24 mouse cellular contexts compared by ENCODE assay signal in the genomic region with DNA sequence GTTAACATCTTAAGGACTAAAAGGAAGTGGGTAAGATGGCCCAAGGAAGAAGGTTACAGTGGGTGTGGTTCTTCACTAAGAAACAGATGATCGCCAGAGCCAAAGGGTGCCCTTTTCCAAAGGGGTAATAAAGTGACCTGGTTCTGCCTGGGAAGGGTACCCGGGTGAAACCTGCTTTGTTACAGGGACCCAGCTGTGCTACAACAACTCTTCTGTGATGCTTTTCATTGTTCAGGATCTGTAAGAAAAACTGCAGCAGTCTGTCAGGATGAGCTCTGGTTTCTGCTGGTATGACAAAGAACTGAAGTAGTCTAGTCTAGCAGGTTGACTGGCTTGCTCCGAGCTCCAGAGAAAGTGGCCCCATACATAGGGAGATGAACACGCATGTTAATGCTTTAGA. TPM values are rescaled to one million over a fixed set of nuclear protein-coding genes. Genes with fewer than 3 reads are reported as not detected.
DNase-seq lines count a peak whose midpoint lies in the region; ATAC-seq and TF ChIP-seq lines count a peak whose summit lies in the region.
"Had no signal": no experiment of that assay in that cellular context is flagged by ENCODE, and none has a peak within 500 bp of the region (broad histone marks: within the 10 kb centered on the region; RNA-seq: fewer than 3 reads in every experiment).

No protein-coding gene starts in this region.

- TF ChIP-seq CTCF in layer of hippocampus, adult 2 months (conservative IDR thresholded peaks at IDR 0.05), result no peak
- TF ChIP-seq CTCF in CH12.LX (conservative IDR thresholded peaks at IDR 0.05 in 1 of 2, IDR thresholded peaks at IDR 0.05 in 1 of 2; ENCODE audit: low read depth in 2 of 2, low read length in 2 of 2), result no peak
- TF ChIP-seq CTCF in lung, adult 2 months (IDR thresholded peaks at IDR 0.05; ENCODE audit: insufficient read depth, low read length), result no peak

- in situ Hi-C loops in CH12.LX (cut with MboI; ENCODE audit: low pct_ligation_motif_present, low pct_unique_long_range_greater_than_20kb, low sequenced_read_pairs), result no loop called here

- H3K27ac ChIP-seq in embryonic facial prominence, embryonic 15.5 days (replicated peaks), result peak overlapping the region; percentile 17; the same call in 1 of the 2 replicates
- H3K27ac ChIP-seq in embryonic facial prominence, embryonic 10.5 days (replicated peaks), result no peak overlapping the region
- peak overlapping the region; percentile 43; the same call in 1 of the 2 replicates for H3K27ac ChIP-seq in layer of hippocampus, adult 2 months
- peak overlapping the region; percentile 7; the same call in 1 of the 2 replicates for H3K27ac ChIP-seq in CH12.LX (ENCODE audit: insufficient read depth, low read depth)
- no peak overlapping the region for H3K27ac ChIP-seq in midbrain, embryonic 13.5 days
- H3K27ac ChIP-seq: forebrain, embryonic 10.5 days; gastrocnemius, adult 2 months; heart, embryonic 13.5 days; hindbrain, embryonic 14.5 days; kidney, postnatal 0 days; lung, embryonic 15.5 days; stomach, postnatal 0 days had no signal

- H3K4me3 ChIP-seq in embryonic facial prominence, embryonic 15.5 days (replicated peaks), result no peak overlapping the region
- H3K4me3 ChIP-seq in embryonic facial prominence, embryonic 10.5 days, result no peak overlapping the region
- no peak overlapping the region for H3K4me3 ChIP-seq in layer of hippocampus, adult 2 months
- no peak overlapping the region for H3K4me3 ChIP-seq in CH12.LX (replicated peaks in 1 of 3; ENCODE audit: low read depth in 2 of 3, low read length in 2 of 3, poor library complexity in 1 of 3)
- H3K4me3 ChIP-seq in midbrain, embryonic 13.5 days (replicated peaks), result no peak overlapping the region
- no peak overlapping the region for H3K4me3 ChIP-seq in lung, adult 2 months (replicated peaks; ENCODE audit: extremely low read depth, low read depth, low read length)
- H3K4me3 ChIP-seq: forebrain, embryonic 10.5 days; gastrocnemius, adult 2 months; heart, embryonic 13.5 days; lung, embryonic 15.5 days; myocyte had no signal

- TF ChIP-seq POLR2A in CH12.LX (IDR thresholded peaks at IDR 0.05; ENCODE audit: low read depth, low read length), result no peak
- no peak for TF ChIP-seq POLR2A in lung, adult 2 months (IDR thresholded peaks at IDR 0.05; ENCODE audit: borderline replicate concordance, extremely low read depth, low read depth, low read length)

- TF ChIP-seq RAD21 in CH12.LX (IDR thresholded peaks at IDR 0.05; ENCODE audit: low read depth, low read length), result no peak

- no peak for TF ChIP-seq EP300 in CH12.LX (IDR thresholded peaks at IDR 0.05; ENCODE audit: low read length)

- WGBS in embryonic facial prominence, embryonic 15.5 days, result 71% methylated on average over 4 of the region's 4 CpGs
- WGBS in embryonic facial prominence, embryonic 10.5 days, result 81% methylated on average over 4 of the region's 4 CpGs
- 69% methylated on average over 4 of the region's 4 CpGs for WGBS in midbrain, embryonic 13.5 days
- WGBS in lung, adult 2 months, result 51% methylated on average over 4 of the region's 4 CpGs

- H3K36me3 ChIP-seq in embryonic facial prominence, embryonic 15.5 days, result peaks cover 50% of the 10 kb centered on the region
- H3K36me3 ChIP-seq in embryonic facial prominence, embryonic 10.5 days (replicated peaks), result peaks cover 83% of the 10 kb centered on the region
- peaks cover 43 to 73% of the 10 kb centered on the region in 2 experiments for H3K36me3 ChIP-seq in CH12.LX (replicated peaks in 1 of 2; ENCODE audit: control insufficient read depth in 1 of 2, insufficient read depth in 1 of 2, low read length in 1 of 2)
- peaks cover 69% of the 10 kb centered on the region for H3K36me3 ChIP-seq in midbrain, embryonic 13.5 days

- ATAC-seq in embryonic facial prominence, embryonic 15.5 days (ENCODE audit: insufficient number of reproducible peaks, low FRiP score, low TSS enrichment, low read depth), result no peak
- no peak for ATAC-seq in midbrain, embryonic 13.5 days
- ATAC-seq: inflammation-experienced regulatory T-cells, adult 6 months had no signal

- H3K9me3 ChIP-seq in embryonic facial prominence, embryonic 15.5 days (replicated peaks), result no peaks in the 10 kb centered on the region
- H3K9me3 ChIP-seq in embryonic facial prominence, embryonic 10.5 days, result no peaks in the 10 kb centered on the region
- H3K9me3 ChIP-seq in CH12.LX (replicated peaks; ENCODE audit: low read length), result no peaks in the 10 kb centered on the region
- H3K9me3 ChIP-seq in midbrain, embryonic 13.5 days, result no peaks in the 10 kb centered on the region
- H3K9me3 ChIP-seq: forebrain, embryonic 10.5 days; heart, embryonic 13.5 days; lung, embryonic 15.5 days had no signal

- no peaks in the 10 kb centered on the region for H3K27me3 ChIP-seq in embryonic facial prominence, embryonic 15.5 days
- no peaks in the 10 kb centered on the region for H3K27me3 ChIP-seq in embryonic facial prominence, embryonic 10.5 days (replicated peaks; ENCODE audit: low read depth, poor library complexity, severe bottlenecking)
- no peaks in the 10 kb centered on the region for H3K27me3 ChIP-seq in CH12.LX (replicated peaks)
- H3K27me3 ChIP-seq in midbrain, embryonic 13.5 days, result no peaks in the 10 kb centered on the region
- H3K27me3 ChIP-seq: heart, embryonic 13.5 days; lung, embryonic 15.5 days had no signal

- H3K4me1 ChIP-seq in embryonic facial prominence, embryonic 15.5 days, result peaks cover 42% of the 10 kb centered on the region
- H3K4me1 ChIP-seq in embryonic facial prominence, embryonic 10.5 days, result peaks cover 47% of the 10 kb centered on the region
- peaks cover 20 to 50% of the 10 kb centered on the region in 2 experiments; a peak in 3 of 4 replicates for H3K4me1 ChIP-seq in CH12.LX (ENCODE audit: control insufficient read depth in 1 of 2, insufficient read depth in 2 of 2)
- peaks cover 50% of the 10 kb centered on the region for H3K4me1 ChIP-seq in midbrain, embryonic 13.5 days (replicated peaks)
- peaks cover 9% of the 10 kb centered on the region for H3K4me1 ChIP-seq in lung, adult 2 months (ENCODE audit: control insufficient read depth, insufficient read depth, low read length)

- peaks cover 36% of the 10 kb centered on the region for H3K79me2 ChIP-seq in CH12.LX (replicated peaks; ENCODE audit: control insufficient read depth, extremely low read depth, insufficient read depth, poor library complexity, severe bottlenecking)

- no peak for DNase-seq in embryonic facial prominence, embryonic 10.5 days (ENCODE audit: low spot score)
- DNase-seq in layer of hippocampus, adult 2 months (ENCODE audit: low spot score in 2 of 2), result no peak
- DNase-seq in layer of hippocampus, postnatal 36 days, result no peak
- no peak for DNase-seq in CH12.LX (ENCODE audit: extremely low read depth)
- no peak for DNase-seq in urinary bladder, adult 18-20 months (ENCODE audit: low spot score in 2 of 2)
- no peak for DNase-seq in lung, adult 2 months
- DNase-seq: adrenal gland, postnatal 25 days; cerebellum, adult 8-10 months; gastrocnemius, adult 2 months; heart, postnatal 14 days; kidney, adult 2 months; lung, postnatal 36 days; thymus, adult 2 months; thymus, postnatal 4 days had no signal

- dilution Hi-C loops in CH12.LX (cut with MboI; ENCODE audit: extremely low pct_ligation_motif_present, extremely low pct_unique_long_range_greater_than_20kb, low sequenced_read_pairs), result no loop called here

- no peak overlapping the region for H3K4me2 ChIP-seq in embryonic facial prominence, embryonic 15.5 days (replicated peaks)
- no peak overlapping the region for H3K4me2 ChIP-seq in CH12.LX (ENCODE audit: insufficient read depth, low read depth, poor library complexity, severe bottlenecking)
- peak overlapping the region; percentile 99 for H3K4me2 ChIP-seq in midbrain, embryonic 13.5 days (replicated peaks)
- H3K4me2 ChIP-seq: lung, embryonic 15.5 days had no signal

- no peak overlapping the region for H3K9ac ChIP-seq in embryonic facial prominence, embryonic 15.5 days
- no peak overlapping the region for H3K9ac ChIP-seq in CH12.LX (ENCODE audit: insufficient read depth, low read depth)
- H3K9ac ChIP-seq in midbrain, embryonic 13.5 days (replicated peaks), result peak overlapping the region; percentile 53; the same call in 1 of the 2 replicates
- H3K9ac ChIP-seq: heart, embryonic 13.5 days; hindbrain, embryonic 14.5 days; lung, embryonic 15.5 days had no signal

TF ChIP-seq in CH12.LX, 34 proteins besides CTCF, POLR2A, EP300 and RAD21 (continues in another document):
- TF ChIP-seq NRF1 (IDR thresholded peaks at IDR 0.05; ENCODE audit: low read depth, low read length) (no peak), JUN (IDR thresholded peaks at IDR 0.05; ENCODE audit: insufficient read depth, low read depth, low read length) (no peak), USF1 (IDR thresholded peaks at IDR 0.05; ENCODE audit: low read depth, low read length) (no peak), USF2 (conservative IDR thresholded peaks at IDR 0.05; ENCODE audit: low read depth, low read length) (no peak), ZC3H11A (IDR thresholded peaks at IDR 0.05; ENCODE audit: low read depth, low read length) (no peak), ZNF384 (IDR thresholded peaks at IDR 0.05; ENCODE audit: low read depth, low read length) (no peak), PAX5 (IDR thresholded peaks at IDR 0.05; ENCODE audit: low read length) (no peak), POLR2AphosphoS2 (IDR thresholded peaks at IDR 0.05; ENCODE audit: low read depth, low read length) (no peak), RCOR1 (conservative IDR thresholded peaks at IDR 0.05; ENCODE audit: low read depth, low read length) (no peak)

RNA-seq across cellular contexts. Expression of a gene that starts 5.1 kb away (rescaled TPM):
- polyA plus RNA-seq in embryonic facial prominence, embryonic 15.5 days (2015; fragmentation: Nextera tagmentation; extraction: Ambion mirVana), result 11.0 and 12.3 TPM in 2 replicates
- polyA plus RNA-seq in embryonic facial prominence, embryonic 10.5 days (2016; fragmentation: Nextera tagmentation; extraction: Ambion mirVana), result 17.2 and 17.6 TPM in 2 replicates
- total RNA-seq in layer of hippocampus, adult 2 months (2021), result 10 to 100 TPM; 45.8 to 55.1 TPM
- 10 to 100 TPM; 48.6 to 57.0 TPM for total RNA-seq in layer of hippocampus, postnatal 36 days (2021)
- total RNA-seq in CH12.LX (2012; rRNA removed) (17.4 and 26.4 TPM in 2 replicates), CH12.LX (2014; rRNA removed) (10.9 and 11.4 TPM in 2 replicates)
- 15.6 and 19.5 TPM in 2 replicates for polyA plus RNA-seq in CH12.LX (2012; ENCODE audit: insufficient read length, low read depth)
- polyA plus RNA-seq in midbrain, embryonic 13.5 days (2015; fragmentation: Nextera tagmentation; extraction: Ambion mirVana), result 15.9 and 18.9 TPM in 2 replicates
- 13.2 and 13.6 TPM in 2 replicates for polyA plus RNA-seq in lung, adult 2 months (2012; rRNA removed)

RNA-seq across cellular contexts. Expression of a gene that starts 9.6 kb away (rescaled TPM):
- 281 and 293 TPM in 2 replicates for polyA plus RNA-seq in embryonic facial prominence, embryonic 15.5 days (2015; fragmentation: Nextera tagmentation; extraction: Ambion mirVana)
- 254 and 277 TPM in 2 replicates for polyA plus RNA-seq in embryonic facial prominence, embryonic 10.5 days (2016; fragmentation: Nextera tagmentation; extraction: Ambion mirVana)
- 100 to 1,000 TPM; 121 to 126 TPM for total RNA-seq in layer of hippocampus, adult 2 months (2021)
- total RNA-seq in layer of hippocampus, postnatal 36 days (2021), result 100 to 1,000 TPM; 152 to 209 TPM
- total RNA-seq in CH12.LX (2012; rRNA removed) (181 and 385 TPM in 2 replicates), CH12.LX (2014; rRNA removed) (292 and 325 TPM in 2 replicates)
- 330 and 358 TPM in 2 replicates for polyA plus RNA-seq in CH12.LX (2012; ENCODE audit: insufficient read length, low read depth)
- polyA plus RNA-seq in midbrain, embryonic 13.5 days (2015; fragmentation: Nextera tagmentation; extraction: Ambion mirVana), result 179 and 192 TPM in 2 replicates
- 13.8 and 15.2 TPM in 2 replicates for polyA plus RNA-seq in lung, adult 2 months (2012; rRNA removed)

Comparison
In these comparisons a context has a peak if more than half of its experiments do, and no peak if none do; other contexts are left out.
1. H3K27ac ChIP-seq: peak in embryonic facial prominence, embryonic 15.5 days (single experiment), layer of hippocampus, adult 2 months (single experiment) and CH12.LX (single experiment); none in embryonic facial prominence, embryonic 10.5 days (single experiment) and midbrain, embryonic 13.5 days (single experiment).
2. RNA of a gene that starts 9.6 kb away (polyA plus RNA-seq): 330 to 358 TPM in CH12.LX, 281 to 293 TPM in embryonic facial prominence, embryonic 15.5 days, 254 to 277 TPM in embryonic facial prominence, embryonic 10.5 days and 179 to 192 TPM in midbrain, embryonic 13.5 days; 13.8 to 15.2 TPM in lung, adult 2 months; every median in the first group is over 10 times any median in the second.